Mouse (Mus musculus): Measurements from ENCODE around the gene Stk40. TPM values are rescaled to one million over a fixed set of nuclear protein-coding genes. Genes with fewer than 3 reads are reported as not detected.
A peak's percentile ranks its signal among the peaks of the same experiment; 100 is the strongest.

The Stk40 gene
- 53.8 and 65.5 TPM in 2 replicates for polyA plus RNA-seq (2012; ENCODE audit: insufficient read depth, insufficient read length, missing spikeins)

GRCm38 (mm10) chr4:126103590-126104068 lies at the start of gene Stk40:
Stk40 (plus strand) TSS chr4:126103957.
- H3K4me1 ChIP-seq (ENCODE audit: control insufficient read depth, insufficient read depth, insufficient read length, low read length) = peaks cover 16% of the 10 kb centered on the region
- H3K27ac ChIP-seq (replicated peaks; ENCODE audit: low read depth, low read length) = peak within 1 kb of the TSS; percentile 97
- peak within 1 kb of the TSS; percentile 68 for H3K4me3 ChIP-seq (ENCODE audit: insufficient read depth, low read depth, low read length)

DNA sequence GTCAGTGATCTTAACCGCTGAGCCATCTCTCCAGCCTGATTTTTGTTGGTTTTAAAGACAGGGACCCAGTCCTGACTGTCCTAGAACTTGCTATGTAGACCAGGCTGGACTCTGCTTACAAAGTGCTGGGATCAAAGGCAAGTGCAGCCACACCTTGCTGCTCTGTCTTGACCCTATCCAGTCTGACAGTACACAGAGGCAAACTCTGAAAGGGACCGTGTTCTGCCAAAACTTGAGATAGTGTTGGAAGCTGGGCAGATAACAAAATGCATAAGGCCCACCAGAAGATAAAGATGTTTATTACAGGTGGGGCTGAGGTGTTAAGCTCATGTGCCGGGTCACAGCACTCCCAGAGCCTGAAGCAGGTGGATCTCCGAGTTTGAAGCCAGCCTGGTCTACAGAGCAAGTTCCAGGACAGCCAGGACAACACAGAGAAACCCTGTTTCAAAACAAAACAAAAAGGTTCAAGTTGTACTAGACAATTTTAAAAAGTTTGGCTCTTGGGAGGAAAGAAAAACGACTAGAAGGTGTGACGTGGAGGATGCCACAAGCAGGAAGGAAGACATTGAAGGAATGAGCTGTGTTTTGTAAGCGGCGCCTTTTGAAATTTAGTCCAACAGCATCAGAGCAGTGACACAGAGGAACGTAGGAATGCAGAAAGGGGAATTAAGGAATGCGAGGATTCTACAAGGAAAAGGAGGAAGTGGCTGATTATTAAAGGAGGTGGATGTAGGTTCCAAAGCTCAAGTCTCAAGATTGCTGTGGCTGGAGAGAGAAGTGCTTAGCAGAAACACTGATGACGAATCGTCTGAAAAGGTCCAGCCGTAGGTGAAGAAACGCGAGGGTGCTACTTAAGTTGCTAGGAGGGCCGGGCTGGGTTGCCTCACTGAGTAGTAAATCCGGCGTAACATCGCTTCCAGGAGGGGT lies 46.3 kb upstream of the Stk40 start:
- H3K27ac ChIP-seq (replicated peaks; ENCODE audit: low read depth, low read length) = no peak overlapping the region

GRCm38 (mm10) chr4:126058134-126058996 lies 45.4 kb upstream of the Stk40 start, which contains the start of gene Oscp1:
Oscp1 (plus strand) TSS chr4:126058565.
- H3K4me1 ChIP-seq (ENCODE audit: control insufficient read depth, insufficient read depth, insufficient read length, low read length) = no peaks in the 10 kb centered on the region
- H3K4me3 ChIP-seq (ENCODE audit: insufficient read depth, low read depth, low read length) = peak within 1 kb of the TSS; percentile 76
- H3K27ac ChIP-seq (replicated peaks; ENCODE audit: low read depth, low read length) = no peak within 1 kb of the TSS

More for the DNA sequence above, 46.3 kb upstream of the Stk40 start:
- Histone ChIP-seq H3K4me3 (ENCODE audit: insufficient read depth, low read depth, low read length) (peak overlapping the region; percentile 76), H3K4me1 (ENCODE audit: control insufficient read depth, insufficient read depth, insufficient read length, low read length) (no peaks in the 10 kb centered on the region)

GRCm38 (mm10) chr4:126058997-126059362 lies 44.8 kb upstream of the Stk40 start:
- H3K4me1 ChIP-seq (ENCODE audit: control insufficient read depth, insufficient read depth, insufficient read length, low read length) = no peaks in the 10 kb centered on the region
- H3K4me3 ChIP-seq (ENCODE audit: insufficient read depth, low read depth, low read length) = peak overlapping the region; percentile 76; the same call in 1 of the 2 replicates
- no peak overlapping the region for H3K27ac ChIP-seq (replicated peaks; ENCODE audit: low read depth, low read length)

- Histone ChIP-seq H3K4me1 (ENCODE audit: control insufficient read depth, insufficient read depth, insufficient read length, low read length) (peaks cover 4% of the 10 kb centered on the region; the same call in 1 of the 2 replicates), H3K4me3 (ENCODE audit: insufficient read depth, low read depth, low read length) (no peak overlapping the region), H3K27ac (replicated peaks; ENCODE audit: low read depth, low read length) (no peak overlapping the region)
Measured at GRCm38 (mm10) chr4:126062856-126063255, 40.9 kb upstream of the Stk40 start.

DNA sequence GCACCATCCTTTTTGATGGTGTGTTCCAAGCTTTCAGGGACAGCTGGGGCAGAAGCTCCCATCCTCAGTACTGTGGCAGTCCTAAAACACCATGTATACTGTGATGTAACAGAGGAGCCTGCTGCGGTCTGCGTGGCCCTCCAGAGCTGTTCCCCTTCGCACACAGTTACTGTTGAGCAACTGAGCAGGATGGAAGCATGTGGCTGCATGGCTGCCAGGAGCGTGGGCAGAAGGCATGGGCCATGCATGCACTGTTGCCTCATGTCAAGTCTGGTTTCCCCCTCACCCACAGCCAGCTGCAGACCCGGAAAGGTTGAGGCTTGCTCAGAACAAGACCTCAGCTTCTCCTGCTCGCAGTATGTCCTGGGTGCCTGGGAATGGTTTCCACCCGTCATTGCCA lies 38.5 kb upstream of the Stk40 start:
- Histone ChIP-seq H3K4me1 (ENCODE audit: control insufficient read depth, insufficient read depth, insufficient read length, low read length) (peaks cover 4% of the 10 kb centered on the region; the same call in 1 of the 2 replicates), H3K4me3 (ENCODE audit: insufficient read depth, low read depth, low read length) (no peak overlapping the region), H3K27ac (replicated peaks; ENCODE audit: low read depth, low read length) (no peak overlapping the region)

GRCm38 (mm10) chr4:126067401-126068077 lies 36.2 kb upstream of the Stk40 start:
- H3K4me1 ChIP-seq (ENCODE audit: control insufficient read depth, insufficient read depth, insufficient read length, low read length) = peaks cover 4% of the 10 kb centered on the region; the same call in 1 of the 2 replicates
- no peak overlapping the region for H3K4me3 ChIP-seq (ENCODE audit: insufficient read depth, low read depth, low read length)
- H3K27ac ChIP-seq (replicated peaks; ENCODE audit: low read depth, low read length) = peak overlapping the region; percentile 39; the same call in 1 of the 2 replicates

- no peak overlapping the region for H3K4me3 ChIP-seq (ENCODE audit: insufficient read depth, low read depth, low read length)
Measured at GRCm38 (mm10) chr4:126068842-126069241, 34.9 kb upstream of the Stk40 start.

DNA sequence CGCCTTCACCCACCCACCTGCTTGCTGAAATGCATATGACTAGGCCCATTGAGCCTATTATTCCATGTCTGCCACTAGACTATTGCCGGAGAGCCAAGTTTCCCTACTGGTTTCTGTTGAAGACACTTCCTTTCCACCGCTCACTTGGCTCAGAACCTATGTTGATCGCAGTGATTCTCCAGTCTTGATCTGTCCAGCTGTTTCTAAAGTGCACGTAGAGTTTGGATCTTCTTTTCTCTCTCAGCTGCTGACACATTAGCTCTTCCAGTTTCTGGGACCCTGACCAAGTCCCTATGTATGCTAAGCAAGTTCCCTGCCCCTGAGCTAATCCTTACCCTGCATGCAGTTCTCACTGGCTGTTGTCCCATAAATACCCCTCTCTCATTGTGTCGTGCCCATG lies 25.9 kb upstream of the Stk40 start:
- Histone ChIP-seq H3K4me1 (ENCODE audit: control insufficient read depth, insufficient read depth, insufficient read length, low read length) (peaks cover 8% of the 10 kb centered on the region; the same call in 1 of the 2 replicates), H3K4me3 (ENCODE audit: insufficient read depth, low read depth, low read length) (no peak overlapping the region), H3K27ac (replicated peaks; ENCODE audit: low read depth, low read length) (no peak overlapping the region)

More at GRCm38 (mm10) chr4:126068842-126069241, 34.9 kb upstream of the Stk40 start:
- Histone ChIP-seq H3K4me1 (ENCODE audit: control insufficient read depth, insufficient read depth, insufficient read length, low read length) (peaks cover 4% of the 10 kb centered on the region; the same call in 1 of the 2 replicates), H3K27ac (replicated peaks; ENCODE audit: low read depth, low read length) (no peak overlapping the region)

GRCm38 (mm10) chr4:126079266-126079665 lies 24.5 kb upstream of the Stk40 start:
- H3K4me3 ChIP-seq (ENCODE audit: insufficient read depth, low read depth, low read length) = no peak overlapping the region

DNA sequence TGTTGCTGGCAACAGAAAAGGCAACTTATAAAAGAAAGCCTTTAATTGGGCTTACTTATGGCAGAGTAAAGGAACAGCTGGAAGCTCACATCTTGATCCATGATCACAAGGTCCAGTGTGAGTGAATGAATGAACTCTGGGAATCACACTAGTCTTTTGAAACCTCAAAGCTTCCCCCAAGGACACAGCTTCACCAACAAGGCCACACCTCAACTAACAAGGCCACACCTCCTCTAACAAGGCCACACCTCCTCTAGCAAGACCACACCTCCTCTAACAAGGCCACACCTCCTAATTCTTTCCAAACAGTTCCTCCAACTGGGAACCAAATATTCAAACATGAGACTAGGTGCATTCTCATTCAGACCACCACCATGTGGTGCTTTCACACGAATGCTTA lies 22.2 kb upstream of the Stk40 start:
- Histone ChIP-seq H3K27ac (replicated peaks; ENCODE audit: low read depth, low read length) (no peak overlapping the region), H3K4me1 (ENCODE audit: control insufficient read depth, insufficient read depth, insufficient read length, low read length) (peaks cover 8% of the 10 kb centered on the region; the same call in 1 of the 2 replicates), H3K4me3 (ENCODE audit: insufficient read depth, low read depth, low read length) (no peak overlapping the region)

More at GRCm38 (mm10) chr4:126079266-126079665, 24.5 kb upstream of the Stk40 start:
- no peak overlapping the region for H3K27ac ChIP-seq (replicated peaks; ENCODE audit: low read depth, low read length)
- H3K4me1 ChIP-seq (ENCODE audit: control insufficient read depth, insufficient read depth, insufficient read length, low read length) = peaks cover 8% of the 10 kb centered on the region; the same call in 1 of the 2 replicates

- Histone ChIP-seq H3K4me3 (ENCODE audit: insufficient read depth, low read depth, low read length) (no peak overlapping the region), H3K4me1 (ENCODE audit: control insufficient read depth, insufficient read depth, insufficient read length, low read length) (peaks cover 8% of the 10 kb centered on the region; the same call in 1 of the 2 replicates), H3K27ac (replicated peaks; ENCODE audit: low read depth, low read length) (no peak overlapping the region)
Measured at GRCm38 (mm10) chr4:126083021-126083420, 20.7 kb upstream of the Stk40 start.

GRCm38 (mm10) chr4:126084382-126084781 lies 19.4 kb upstream of the Stk40 start:
- Histone ChIP-seq H3K4me3 (ENCODE audit: insufficient read depth, low read depth, low read length) (no peak overlapping the region), H3K27ac (replicated peaks; ENCODE audit: low read depth, low read length) (no peak overlapping the region), H3K4me1 (ENCODE audit: control insufficient read depth, insufficient read depth, insufficient read length, low read length) (peaks cover 6% of the 10 kb centered on the region; the same call in 1 of the 2 replicates)

- Histone ChIP-seq H3K4me3 (ENCODE audit: insufficient read depth, low read depth, low read length) (no peak overlapping the region), H3K27ac (replicated peaks; ENCODE audit: low read depth, low read length) (no peak overlapping the region; the same call in 1 of the 2 replicates), H3K4me1 (ENCODE audit: control insufficient read depth, insufficient read depth, insufficient read length, low read length) (0 out of 2 replicates have a peak, but pooled peaks cover 2% of the 10 kb centered on the region)
Measured at GRCm38 (mm10) chr4:126085996-126086576, 17.7 kb upstream of the Stk40 start.
